Mouse (Mus musculus): ENCODE measurements around the gene Tceanc2.

- TF ChIP-seq POLR2A (IDR thresholded peaks at IDR 0.05; ENCODE audit: borderline replicate concordance, extremely low read depth, insufficient read depth, insufficient read length, poor library complexity, severe bottlenecking) (no peak), CTCF (IDR thresholded peaks at IDR 0.05; ENCODE audit: borderline replicate concordance, extremely low read depth, insufficient read depth, insufficient read length) (no peak)
Measured at GRCm38 (mm10) chr4:107152571-107152970, 26.3 kb downstream of the Tceanc2 start.

Data from brain, embryonic 14.5 days (tissue).